Mouse (Mus musculus): Measurements from ENCODE around the gene Tfb2m.

Gene Tfb2m

GRCm38 (mm10) chr1:179545768-179546550, at the start of gene Tfb2m, which contains the start of gene Cnst:
Gene Tfb2m (minus strand): TSS chr1:179546267.
Gene Cnst (plus strand): TSS chr1:179546370.
- DNase-seq (ENCODE audit: low read depth, low spot score): peak; percentile 94

GRCm38 (mm10) chr1:179592972-179593371, 46.9 kb upstream of the Tfb2m start:
- DNase-seq (ENCODE audit: low read depth, low spot score): no peak

- DNase-seq (ENCODE audit: low read depth, low spot score): no peak
Measured at GRCm38 (mm10) chr1:179592143-179592542, 46.1 kb upstream of the Tfb2m start.

GRCm38 (mm10) chr1:179591639-179592038, 45.6 kb upstream of the Tfb2m start:
- no peak for DNase-seq (ENCODE audit: low read depth, low spot score)

- no peak for DNase-seq (ENCODE audit: low read depth, low spot score)
Measured at GRCm38 (mm10) chr1:179588230-179588629, 42.2 kb upstream of the Tfb2m start.

GRCm38 (mm10) chr1:179586430-179587095, 40.5 kb upstream of the Tfb2m start:
- DNase-seq (ENCODE audit: low read depth, low spot score): no peak

- no peak for DNase-seq (ENCODE audit: low read depth, low spot score)
Measured at GRCm38 (mm10) chr1:179585646-179586045, 39.6 kb upstream of the Tfb2m start.

- DNase-seq (ENCODE audit: low read depth, low spot score): no peak
Measured at GRCm38 (mm10) chr1:179584220-179584619, 38.2 kb upstream of the Tfb2m start.

- DNase-seq (ENCODE audit: low read depth, low spot score): no peak
Measured at GRCm38 (mm10) chr1:179583090-179583489, 37.0 kb upstream of the Tfb2m start.

GRCm38 (mm10) chr1:179582021-179582433, 36.0 kb upstream of the Tfb2m start:
- DNase-seq (ENCODE audit: low read depth, low spot score): no peak

- DNase-seq (ENCODE audit: low read depth, low spot score): no peak
Measured at GRCm38 (mm10) chr1:179581422-179581821, 35.4 kb upstream of the Tfb2m start.

- DNase-seq (ENCODE audit: low read depth, low spot score): no peak
Measured at GRCm38 (mm10) chr1:179580200-179580599, 34.1 kb upstream of the Tfb2m start.

- DNase-seq (ENCODE audit: low read depth, low spot score): no peak
Measured at GRCm38 (mm10) chr1:179578625-179579024, 32.6 kb upstream of the Tfb2m start.

- no peak for DNase-seq (ENCODE audit: low read depth, low spot score)
Measured at GRCm38 (mm10) chr1:179573650-179574206, 27.7 kb upstream of the Tfb2m start.

GRCm38 (mm10) chr1:179571686-179572085, 25.6 kb upstream of the Tfb2m start:
- no peak for DNase-seq (ENCODE audit: low read depth, low spot score)

- no peak for DNase-seq (ENCODE audit: low read depth, low spot score)
Measured at GRCm38 (mm10) chr1:179570482-179570881, 24.4 kb upstream of the Tfb2m start.

GRCm38 (mm10) chr1:179568690-179569398, 22.8 kb upstream of the Tfb2m start:
- DNase-seq (ENCODE audit: low read depth, low spot score): no peak

GRCm38 (mm10) chr1:179567558-179567957, 21.5 kb upstream of the Tfb2m start:
- DNase-seq (ENCODE audit: low read depth, low spot score): no peak

- no peak for DNase-seq (ENCODE audit: low read depth, low spot score)
Measured at GRCm38 (mm10) chr1:179563926-179564325, 17.9 kb upstream of the Tfb2m start.

GRCm38 (mm10) chr1:179563211-179563610, 17.1 kb upstream of the Tfb2m start:
- no peak for DNase-seq (ENCODE audit: low read depth, low spot score)

- no peak for DNase-seq (ENCODE audit: low read depth, low spot score)
Measured at GRCm38 (mm10) chr1:179560845-179561430, 14.9 kb upstream of the Tfb2m start.

Measured in retina, adult 2 months (tissue).